Mouse (Mus musculus) olfactory bulb, adult 2 months (tissue): ENCODE data around the gene Ap1g2. TPM values are rescaled to one million over a fixed set of nuclear protein-coding genes. Genes with fewer than 3 reads are reported as not detected.
A peak's percentile ranks its signal among the peaks of the same experiment; 100 is the strongest.

Source experiments
- H3K27ac ChIP-seq: fragments of 200-500 bp; 2 replicates; pipeline ENCODE4 v1.5.1; 2012; ENCODE audit warnings: low read depth, low read length; ENCODE audit not compliant: insufficient read depth
- H3K4me1 ChIP-seq: fragments of 200-500 bp; 2 replicates; pipeline ENCODE4 v1.6.1; 2012; ENCODE audit warnings: low read length; ENCODE audit not compliant: control insufficient read depth, insufficient read depth
- H3K4me3 ChIP-seq: fragments of 200-500 bp; 2 replicates; pipeline ENCODE4 v1.5.1; 2012; ENCODE audit warnings: mild to moderate bottlenecking, low read depth, low read length, moderate library complexity; ENCODE audit not compliant: insufficient read depth
- CTCF ChIP-seq: fragments of 200-500 bp; IDR thresholded peaks from 2 replicates; pipeline ENCODE4 v1.5.1; 2012; ENCODE audit warnings: low read depth, mild to moderate bottlenecking, low read length, moderate library complexity; ENCODE audit not compliant: insufficient read depth
- POLR2A ChIP-seq: fragments of 200-500 bp; IDR thresholded peaks from 2 replicates; pipeline ENCODE4 v1.6.1; 2012; ENCODE audit warnings: mild to moderate bottlenecking, low read depth, low read length, moderate library complexity; ENCODE audit not compliant: insufficient read depth
- WGBS: fragments of 180-500 bp; shearing (Covaris S2); methylation state at CpG from one replicate; pipeline ENCODE4 v1.1.7; 2018; 5-methylcytosine and 5-hydroxymethylcytosine counted together
- polyA plus RNA-seq: library from polyadenylated mRNA; stranded (reverse); fragments of >200 nt; gene quantifications from 2 replicates; pipeline ENCODE4 v1.2.4, GENCODE M21; 2012; ENCODE audit warnings: low replicate concordance; ENCODE audit not compliant: missing spikeins, insufficient read depth, insufficient read length

Ap1g2 gene
- polyA plus RNA-seq, 1 experiment = not detected

GRCm38 (mm10) chr14:55106990-55107389, 597 bp upstream of the Ap1g2 start:
- WGBS = 56% methylated on average over 8 of the region's 8 CpGs
- peaks cover 52% of the 10 kb centered on the region for H3K4me1 ChIP-seq
- H3K27ac ChIP-seq = 0 out of 2 replicates have a peak overlapping the region, but pooled peaks have one; percentile 6
- TF ChIP-seq CTCF = no peak
- TF ChIP-seq POLR2A = no peak
- no peak overlapping the region for H3K4me3 ChIP-seq

DNA sequence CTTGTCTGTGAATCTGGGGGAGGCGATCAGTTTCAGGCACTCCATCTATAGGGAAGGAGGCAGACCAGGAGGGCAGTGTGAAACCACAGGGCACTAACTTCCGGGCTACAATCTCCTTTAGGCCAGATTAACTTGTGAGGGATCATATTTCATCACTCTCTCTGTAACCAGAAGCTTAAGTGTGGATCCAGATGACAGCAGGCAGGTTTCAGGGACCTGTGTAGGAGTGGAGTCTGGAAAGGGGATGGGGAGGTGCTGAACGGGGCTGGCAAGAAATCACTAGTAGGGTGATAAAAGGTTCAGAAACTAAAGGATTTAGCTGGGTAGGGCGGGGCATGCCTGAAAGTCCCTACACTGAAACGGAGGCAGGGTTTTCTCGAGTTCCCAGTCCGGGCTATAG, 1.0 kb downstream of the Ap1g2 start:
- no peak overlapping the region for H3K27ac ChIP-seq
- no peak overlapping the region for H3K4me3 ChIP-seq
- 7% methylated on average over 7 of the region's 7 CpGs for WGBS
- peaks cover 47% of the 10 kb centered on the region for H3K4me1 ChIP-seq
- TF ChIP-seq CTCF = no peak
- TF ChIP-seq POLR2A = no peak

DNA sequence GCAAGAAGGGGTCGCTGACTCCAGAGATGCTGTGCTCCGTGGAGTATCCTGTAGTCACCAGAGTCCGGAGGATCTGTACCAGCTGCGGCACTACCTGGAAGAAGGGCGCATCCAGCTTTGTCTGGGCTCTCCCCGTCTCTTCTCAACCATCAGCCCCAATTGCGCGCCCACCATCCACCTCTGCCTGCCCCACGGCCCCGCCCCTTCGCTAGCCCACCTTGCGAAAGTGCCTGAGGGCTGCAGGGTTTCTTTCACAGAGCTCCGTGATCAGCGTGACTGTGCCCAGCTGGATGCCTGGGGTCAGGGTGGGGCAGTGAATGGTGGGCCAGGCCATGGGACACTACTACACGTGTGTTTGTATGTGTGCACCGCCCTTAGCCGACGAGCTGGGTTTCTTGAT, 2.0 kb downstream of the Ap1g2 start:
- WGBS = 88% methylated on average over 18 of the region's 18 CpGs
- H3K4me3 ChIP-seq = no peak overlapping the region
- H3K4me1 ChIP-seq = peaks cover 37% of the 10 kb centered on the region
- H3K27ac ChIP-seq = no peak overlapping the region
- no peak for TF ChIP-seq CTCF

DNA sequence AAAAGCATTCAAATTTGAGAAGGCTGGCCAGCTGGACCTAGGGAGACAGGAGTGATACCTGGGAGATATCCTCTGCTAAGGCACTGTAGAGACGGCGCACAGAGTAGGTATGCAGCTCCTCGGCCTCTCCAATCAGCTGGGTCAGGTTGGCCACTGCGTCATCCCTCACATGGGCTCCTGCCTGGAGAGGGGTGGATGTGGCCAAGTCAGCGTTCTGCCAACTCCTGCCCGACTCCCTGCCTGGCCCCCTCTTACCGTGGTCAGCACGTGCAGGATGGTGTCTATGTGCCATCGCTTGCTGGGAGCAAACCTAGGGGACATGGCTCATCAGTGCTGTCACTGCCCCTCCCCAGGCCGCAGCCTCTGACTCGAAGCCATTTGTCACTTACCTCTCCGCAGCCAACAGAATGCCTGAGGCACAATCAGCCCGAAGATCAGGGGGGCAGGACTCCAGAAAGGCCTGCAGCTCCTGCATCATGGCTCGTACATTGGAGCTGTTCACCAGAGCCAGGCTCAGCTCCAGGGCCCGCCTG, 4.1 kb downstream of the Ap1g2 start:
- 84% methylated on average over 15 of the region's 15 CpGs for WGBS
- peaks cover 22% of the 10 kb centered on the region for H3K4me1 ChIP-seq
- TF ChIP-seq POLR2A = no peak

DNA sequence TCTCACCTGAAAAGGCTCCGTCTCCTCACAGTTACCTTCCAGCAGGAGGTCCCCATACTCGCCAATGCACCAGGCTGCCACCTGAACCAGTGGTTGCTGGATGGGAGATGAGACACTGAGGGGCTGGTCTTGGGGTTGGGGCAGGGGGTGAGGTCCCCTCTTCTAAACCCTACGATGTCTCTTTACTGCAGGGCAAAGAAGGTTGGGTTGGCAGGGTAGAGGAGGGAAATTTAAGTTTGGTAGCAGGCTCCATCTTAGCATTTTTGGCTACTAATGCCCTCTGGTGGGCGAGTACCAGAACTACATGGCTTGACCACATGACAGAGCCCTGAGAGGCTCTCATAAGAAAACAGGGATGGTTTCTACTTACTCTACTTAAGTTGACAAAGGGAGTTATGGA, 4.8 kb downstream of the Ap1g2 start:
- WGBS = 43% methylated on average over 4 of the region's 4 CpGs
- TF ChIP-seq POLR2A = no peak
- TF ChIP-seq CTCF = no peak
- Histone ChIP-seq H3K4me3 (no peak overlapping the region), H3K4me1 (peaks cover 20% of the 10 kb centered on the region), H3K27ac (no peak overlapping the region)

More for the DNA sequence above, 4.1 kb downstream of the Ap1g2 start:
- H3K4me3 ChIP-seq = no peak overlapping the region
- H3K27ac ChIP-seq = no peak overlapping the region

- Histone ChIP-seq H3K4me1 (peaks cover 17% of the 10 kb centered on the region), H3K4me3 (no peak overlapping the region), H3K27ac (no peak overlapping the region)
- TF ChIP-seq CTCF (no peak), POLR2A (no peak)
- WGBS = 56% methylated on average over 4 of the region's 4 CpGs
These were observed 8.3 kb downstream of the Ap1g2 start for GRCm38 (mm10) chr14:55098067-55098466.

- 63% methylated on average over 10 of the region's 10 CpGs for WGBS
- no peak overlapping the region for H3K27ac ChIP-seq
- TF ChIP-seq CTCF = no peak
- TF ChIP-seq POLR2A = no peak
- peaks cover 17% of the 10 kb centered on the region for H3K4me1 ChIP-seq
- no peak overlapping the region for H3K4me3 ChIP-seq
These were observed 8.7 kb downstream of the Ap1g2 start for GRCm38 (mm10) chr14:55097646-55098045.

DNA sequence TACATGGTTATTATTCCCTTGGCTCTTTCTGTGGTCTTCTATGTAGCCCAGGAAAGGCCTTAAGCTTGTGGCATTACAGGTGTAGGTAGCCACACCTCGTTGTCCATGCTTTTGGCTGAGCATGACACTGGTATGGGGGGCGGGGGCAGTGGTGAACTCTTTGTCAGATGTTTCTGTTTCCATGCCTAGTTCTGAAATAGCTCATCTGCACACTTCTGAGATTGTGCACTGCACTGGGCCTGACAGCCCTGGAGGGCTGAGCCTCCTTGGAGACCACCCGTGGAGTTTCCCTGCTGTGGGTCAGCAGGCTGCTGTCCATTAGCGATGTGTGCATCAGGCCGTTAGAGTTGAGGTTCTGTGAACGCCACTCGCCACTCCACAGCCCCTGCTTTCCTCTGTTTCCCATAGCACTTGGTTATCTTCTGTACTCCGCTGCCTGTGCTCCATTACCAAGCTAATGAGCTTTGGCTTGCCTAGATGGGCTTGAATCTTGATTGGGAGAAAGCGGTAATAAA, 9.8 kb downstream of the Ap1g2 start:
- TF ChIP-seq CTCF (no peak), POLR2A (no peak)
- WGBS = 50% methylated on average over 9 of the region's 9 CpGs
- H3K27ac ChIP-seq = no peak overlapping the region

DNA sequence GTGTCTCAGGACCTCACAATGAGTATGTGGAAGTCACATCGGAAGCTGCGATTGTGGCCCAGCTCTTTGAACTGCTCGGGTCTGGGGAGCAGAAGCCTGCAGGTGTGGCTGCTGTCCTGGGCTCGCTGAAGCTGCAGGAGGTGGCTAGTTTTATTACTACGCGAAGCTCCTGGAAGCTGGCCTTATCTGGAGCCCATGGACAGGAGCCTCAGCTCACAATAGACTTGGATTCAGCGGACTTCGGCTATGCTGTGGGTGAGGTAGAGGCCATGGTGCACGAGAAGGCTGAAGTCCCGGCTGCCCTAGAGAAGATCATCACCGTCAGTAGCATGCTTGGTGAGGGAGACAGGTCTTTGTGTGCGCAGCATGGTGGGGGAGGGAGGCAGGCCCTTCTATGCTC, 10.7 kb downstream of the Ap1g2 start:
- H3K4me3 ChIP-seq = peak overlapping the region; percentile 84
- no peak overlapping the region for H3K27ac ChIP-seq
- peaks cover 21% of the 10 kb centered on the region for H3K4me1 ChIP-seq
- WGBS = 65% methylated on average over 12 of the region's 12 CpGs
- TF ChIP-seq CTCF (no peak), POLR2A (no peak)

More for the DNA sequence above, 9.8 kb downstream of the Ap1g2 start:
- Histone ChIP-seq H3K4me3 (no peak overlapping the region), H3K4me1 (peaks cover 17% of the 10 kb centered on the region)

GRCm38 (mm10) chr14:55095263-55095662, 11.1 kb downstream of the Ap1g2 start:
- Histone ChIP-seq H3K27ac (peak overlapping the region; percentile 97; the same call in 1 of the 2 replicates), H3K4me3 (peak overlapping the region; percentile 84), H3K4me1 (peaks cover 21% of the 10 kb centered on the region)
- WGBS = 54% methylated on average over 9 of the region's 9 CpGs
- TF ChIP-seq CTCF (no peak), POLR2A (no peak)
